ENCODE assay signal across 9 mouse cellular contexts in the genomic region with DNA sequence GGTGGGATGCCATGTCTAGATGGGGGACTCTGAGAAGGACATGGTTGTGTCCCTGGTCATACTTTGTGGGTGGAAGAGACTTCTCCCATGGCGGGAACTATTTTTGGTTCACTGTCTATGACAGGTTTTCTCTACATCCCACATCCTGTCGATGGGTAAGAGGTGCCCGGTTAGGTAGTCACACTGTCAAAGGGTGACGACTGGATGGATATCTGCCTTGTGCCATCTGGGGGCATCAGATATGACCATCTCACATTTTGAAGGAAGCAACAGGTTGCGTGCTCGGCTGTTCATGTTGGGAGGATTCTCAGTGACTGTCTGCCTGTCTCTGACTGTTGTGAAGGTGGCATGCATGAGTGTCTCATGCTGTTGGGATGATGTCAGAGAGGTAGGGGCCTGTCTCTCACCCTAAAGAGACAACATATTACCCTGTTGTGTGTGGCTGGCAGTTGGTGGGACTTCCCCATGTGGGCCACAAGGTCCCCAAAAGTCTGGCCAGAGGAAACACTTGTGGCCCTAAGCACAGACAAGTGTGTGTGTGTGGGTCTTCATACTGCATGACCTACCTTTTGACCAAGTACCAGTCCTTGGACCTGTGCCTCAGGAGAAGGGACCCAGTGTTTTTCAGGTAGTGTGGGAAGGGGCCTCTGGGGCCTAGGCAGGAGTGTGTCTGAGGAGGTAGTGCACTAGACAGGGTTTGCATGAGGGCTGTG. TPM values are rescaled to one million over a fixed set of nuclear protein-coding genes. Genes with fewer than 3 reads are reported as not detected.
A peak's percentile ranks its signal among the peaks of the same experiment; 100 is the strongest.
DNase-seq lines count a peak whose midpoint lies in the region; ATAC-seq and TF ChIP-seq lines count a peak whose summit lies in the region.
"Had no signal": no experiment of that assay in that cellular context is flagged by ENCODE, and none has a peak within 500 bp of the region (broad histone marks: within the 10 kb centered on the region; RNA-seq: fewer than 3 reads in every experiment).

No protein-coding gene starts in this region.

- no peaks in the 10 kb centered on the region for H3K27me3 ChIP-seq in hindbrain, embryonic 10.5 days (ENCODE audit: insufficient read depth, poor library complexity, severe bottlenecking)
- no peaks in the 10 kb centered on the region for H3K27me3 ChIP-seq in hindbrain, embryonic 14.5 days (ENCODE audit: control insufficient read depth, insufficient read depth, low read length)
- no peaks in the 10 kb centered on the region for H3K27me3 ChIP-seq in heart, postnatal 0 days (ENCODE audit: control insufficient read depth, insufficient read depth, low read length)
- H3K27me3 ChIP-seq in midbrain, embryonic 15.5 days (replicated peaks): no peaks in the 10 kb centered on the region

- peaks cover 90% of the 10 kb centered on the region for H3K4me1 ChIP-seq in hindbrain, embryonic 10.5 days (replicated peaks)
- peaks cover 78% of the 10 kb centered on the region for H3K4me1 ChIP-seq in hindbrain, embryonic 14.5 days (replicated peaks; ENCODE audit: control insufficient read depth, insufficient read depth, low read length)
- peaks cover 23 to 60% of the 10 kb centered on the region in 2 experiments for H3K4me1 ChIP-seq in ES-E14 (ENCODE audit: control insufficient read depth in 2 of 2, insufficient read depth in 2 of 2, low read length in 2 of 2, poor library complexity in 1 of 2)
- H3K4me1 ChIP-seq in heart, postnatal 0 days (ENCODE audit: control insufficient read depth, insufficient read depth): peaks cover 75% of the 10 kb centered on the region
- H3K4me1 ChIP-seq in midbrain, embryonic 15.5 days: peaks cover 79% of the 10 kb centered on the region

- no peak for DNase-seq in hindbrain, embryonic 10.5 days (ENCODE audit: low spot score)
- no peak for DNase-seq in hindbrain, embryonic 14.5 days (ENCODE audit: low spot score)
- no peak for DNase-seq in ES-E14 (ENCODE audit: low read depth, low spot score)
- no peak for DNase-seq in heart, postnatal 0 days (ENCODE audit: low spot score)
- DNase-seq in right cerebral cortex, postnatal 25 days: no peak
- no peak for DNase-seq in ovary, postnatal 36 days (ENCODE audit: low spot score)
- DNase-seq in embryo, embryonic 10 days (ENCODE audit: low spot score): no peak
- DNase-seq: cerebellum, adult 11 months had no signal

- TF ChIP-seq CTCF in heart, postnatal 0 days (IDR thresholded peaks at IDR 0.05; ENCODE audit: low read depth): no peak

- no peak overlapping the region for H3K4me2 ChIP-seq in hindbrain, embryonic 14.5 days (replicated peaks)
- H3K4me2 ChIP-seq in heart, postnatal 0 days (ENCODE audit: low read depth, low read length): no peak overlapping the region
- no peak overlapping the region for H3K4me2 ChIP-seq in midbrain, embryonic 15.5 days

- in situ Hi-C loops in ES-E14 (cut with MboI; ENCODE audit: low sequenced_read_pairs in 2 of 2, unreplicated experiment in 2 of 2): no loop called here

- no peak for TF ChIP-seq EP300 in heart, postnatal 0 days (IDR thresholded peaks at IDR 0.05; ENCODE audit: low read depth)

- H3K36me3 ChIP-seq in hindbrain, embryonic 10.5 days: peaks cover 11% of the 10 kb centered on the region
- H3K36me3 ChIP-seq in hindbrain, embryonic 14.5 days (replicated peaks; ENCODE audit: control insufficient read depth, insufficient read depth): peaks cover 6% of the 10 kb centered on the region; the same call in 1 of the 2 replicates
- peaks cover 53% of the 10 kb centered on the region for H3K36me3 ChIP-seq in ES-E14 (ENCODE audit: control insufficient read depth, insufficient read depth, low read length, poor library complexity, severe bottlenecking)
- H3K36me3 ChIP-seq in heart, postnatal 0 days (replicated peaks; ENCODE audit: control insufficient read depth, insufficient read depth, low read length): 0 out of 2 replicates have a peak, but pooled peaks cover 8% of the 10 kb centered on the region
- no peaks in the 10 kb centered on the region for H3K36me3 ChIP-seq in midbrain, embryonic 15.5 days (replicated peaks)

- ATAC-seq in hindbrain, embryonic 14.5 days (ENCODE audit: low FRiP score): no peak
- no peak for ATAC-seq in heart, postnatal 0 days (ENCODE audit: insufficient read depth, low read depth)
- no peak for ATAC-seq in midbrain, embryonic 15.5 days (replicated peaks)

- WGBS in hindbrain, embryonic 10.5 days: 88% methylated on average over 6 of the region's 6 CpGs
- 96% methylated on average over 6 of the region's 6 CpGs for WGBS in hindbrain, embryonic 14.5 days
- WGBS in heart, postnatal 0 days: 59% methylated on average over 6 of the region's 6 CpGs
- WGBS in midbrain, embryonic 15.5 days: 86% methylated on average over 6 of the region's 6 CpGs

- H3K9ac ChIP-seq in hindbrain, embryonic 14.5 days: no peak overlapping the region
- H3K9ac ChIP-seq in ES-E14 (ENCODE audit: insufficient read depth, low read depth, low read length, poor library complexity, severe bottlenecking): peak overlapping the region; percentile 6; the same call in 1 of the 2 replicates
- H3K9ac ChIP-seq in heart, postnatal 0 days (replicated peaks; ENCODE audit: low read depth, low read length): no peak overlapping the region
- H3K9ac ChIP-seq in midbrain, embryonic 15.5 days: no peak overlapping the region

- H3K27ac ChIP-seq in hindbrain, embryonic 10.5 days: peak overlapping the region; percentile 91
- no peak overlapping the region; the same call in 1 of the 2 replicates for H3K27ac ChIP-seq in hindbrain, embryonic 14.5 days
- no peak overlapping the region for H3K27ac ChIP-seq in ES-E14 (ENCODE audit: insufficient read depth, low read depth, low read length, poor library complexity, severe bottlenecking)
- H3K27ac ChIP-seq in heart, postnatal 0 days (ENCODE audit: low read depth): peak overlapping the region; percentile 92; the same call in 1 of the 2 replicates
- H3K27ac ChIP-seq in midbrain, embryonic 15.5 days: peak overlapping the region; percentile 62; the same call in 1 of the 2 replicates

- H3K4me3 ChIP-seq in hindbrain, embryonic 10.5 days: peak overlapping the region; percentile 16; the same call in 1 of the 2 replicates
- H3K4me3 ChIP-seq in hindbrain, embryonic 14.5 days (replicated peaks; ENCODE audit: low read length): no peak overlapping the region
- H3K4me3 ChIP-seq in ES-E14 (ENCODE audit: insufficient read depth in 1 of 2, low read depth in 1 of 2, low read length in 2 of 2, poor library complexity in 1 of 2, severe bottlenecking in 1 of 2): no peak overlapping the region
- no peak overlapping the region for H3K4me3 ChIP-seq in heart, postnatal 0 days (ENCODE audit: low read depth, low read length)
- no peak overlapping the region for H3K4me3 ChIP-seq in midbrain, embryonic 15.5 days

- H3K9me3 ChIP-seq in hindbrain, embryonic 10.5 days: no peaks in the 10 kb centered on the region
- no peaks in the 10 kb centered on the region for H3K9me3 ChIP-seq in hindbrain, embryonic 14.5 days (ENCODE audit: control insufficient read depth, low read length)
- no peaks in the 10 kb centered on the region for H3K9me3 ChIP-seq in ES-E14 (ENCODE audit: control insufficient read depth, insufficient read depth, low read depth, low read length)
- no peaks in the 10 kb centered on the region for H3K9me3 ChIP-seq in heart, postnatal 0 days (replicated peaks; ENCODE audit: control insufficient read depth, low read length)
- H3K9me3 ChIP-seq in midbrain, embryonic 15.5 days: no peaks in the 10 kb centered on the region

TF ChIP-seq in ES-E14, 5 proteins besides CTCF, POLR2A, EP300 and RAD21:
- TF ChIP-seq ZNF384 (IDR thresholded peaks at IDR 0.05; ENCODE audit: low read depth, low read length) (no peak), CHD2 (IDR thresholded peaks at IDR 0.05; ENCODE audit: low read depth, low read length) (no peak), MAFK (IDR thresholded peaks at IDR 0.05; ENCODE audit: insufficient read depth, low read depth, low read length) (no peak), HCFC1 (IDR thresholded peaks at IDR 0.05; ENCODE audit: borderline replicate concordance, insufficient read depth, low read length) (no peak), ZC3H11A (IDR thresholded peaks at IDR 0.05; ENCODE audit: borderline replicate concordance, low read depth, low read length) (no peak)

RNA-seq across cellular contexts. Expression of gene Ahdc1, which starts 39.9 kb away (rescaled TPM):
- polyA plus RNA-seq in hindbrain, embryonic 10.5 days (2016; fragmentation: Nextera tagmentation; extraction: Ambion mirVana): 9.0 and 9.7 TPM in 2 replicates
- polyA plus RNA-seq in hindbrain, embryonic 14.5 days (2014; fragmentation: Nextera tagmentation; extraction: Ambion mirVana): 12.9 and 13.4 TPM in 2 replicates
- 61.8 and 88.9 TPM in 2 replicates for total RNA-seq in ES-E14 (2012; rRNA removed)
- 40.5 and 57.2 TPM in 2 replicates for total RNA-seq in heart, postnatal 0 days (2014; rRNA removed; ENCODE audit: low replicate concordance)
- polyA plus RNA-seq in heart, postnatal 0 days (2015; fragmentation: Nextera tagmentation; extraction: Ambion mirVana): 4.6 and 5.2 TPM in 2 replicates
- 13.5 and 14.4 TPM in 2 replicates for polyA plus RNA-seq in midbrain, embryonic 15.5 days (2015; fragmentation: Nextera tagmentation; extraction: Ambion mirVana)

Comparison
In these comparisons a context has a peak if more than half of its experiments do, and no peak if none do; other contexts are left out.
1. H3K27ac ChIP-seq: peak in hindbrain, embryonic 10.5 days (single experiment), heart, postnatal 0 days (single experiment) and midbrain, embryonic 15.5 days (single experiment); none in hindbrain, embryonic 14.5 days (single experiment) and ES-E14 (single experiment).